Mouse (Mus musculus) brain, embryonic 14.5 days (tissue): Measurements from ENCODE around the gene Sec14l5.

Source experiments
- CTCF ChIP-seq: fragments of 200-500 bp; IDR thresholded peaks from 2 replicates; pipeline ENCODE4 v1.5.1; 2012; ENCODE audit warnings: inconsistent platforms, mild to moderate bottlenecking, moderate library complexity, borderline replicate concordance; ENCODE audit not compliant: insufficient read depth, insufficient read length; ENCODE audit errors: extremely low read depth
- POLR2A ChIP-seq: fragments of 200-500 bp; IDR thresholded peaks from 2 replicates; pipeline ENCODE4 v1.6.1; 2012; ENCODE audit warnings: mild to moderate bottlenecking, inconsistent platforms, borderline replicate concordance; ENCODE audit not compliant: poor library complexity, insufficient read depth, insufficient read length, severe bottlenecking; ENCODE audit errors: extremely low read depth

DNA sequence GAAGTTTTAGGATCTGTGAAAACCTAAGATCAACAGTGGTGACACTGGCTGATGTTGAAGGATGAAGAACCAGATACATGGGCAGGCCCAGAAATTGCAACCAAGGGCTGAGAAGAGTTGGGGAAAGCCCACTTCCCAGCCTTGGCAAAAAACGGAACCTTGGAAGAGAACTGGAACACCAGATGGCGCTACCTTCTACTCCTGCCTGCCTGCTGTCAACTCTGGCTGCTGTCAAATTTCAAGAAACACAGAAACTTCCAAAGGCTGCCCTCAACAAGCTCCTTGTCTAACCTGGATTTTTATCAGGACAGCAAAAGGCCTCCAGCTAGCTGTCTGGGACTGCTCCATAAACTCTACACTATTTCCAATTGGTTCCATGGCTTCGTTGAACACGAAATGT lies 55.8 kb downstream of the Sec14l5 start:
- TF ChIP-seq POLR2A (no peak), CTCF (peak; percentile 72)
